Mouse (Mus musculus) ES-CJ7 (cell line): Measurements from ENCODE around the gene Chpf.

Source experiments
- DNase-seq: peaks from one replicate; pipeline ENCODE4 v3.0.0; 2011; ENCODE audit warnings: low read depth, low spot score

The Chpf gene

DNA sequence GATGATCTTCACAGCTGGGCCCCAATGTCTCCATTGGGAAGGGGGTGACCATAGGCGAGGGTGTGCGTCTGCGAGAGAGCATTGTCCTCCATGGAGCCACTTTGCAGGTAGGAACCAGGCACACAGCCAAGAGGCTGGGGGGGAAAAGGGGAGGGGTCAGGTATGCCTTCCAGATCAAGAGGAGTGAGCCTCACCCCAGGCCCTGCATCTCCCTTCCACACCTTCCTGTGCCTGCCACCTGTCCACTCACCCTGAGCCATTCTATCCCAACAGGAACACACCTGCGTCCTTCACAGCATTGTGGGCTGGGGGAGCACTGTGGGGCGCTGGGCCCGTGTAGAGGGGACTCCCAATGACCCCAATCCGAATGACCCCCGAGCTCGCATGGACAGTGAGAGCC, 36.9 kb downstream of the Chpf start:
- DNase-seq: no peak

DNA sequence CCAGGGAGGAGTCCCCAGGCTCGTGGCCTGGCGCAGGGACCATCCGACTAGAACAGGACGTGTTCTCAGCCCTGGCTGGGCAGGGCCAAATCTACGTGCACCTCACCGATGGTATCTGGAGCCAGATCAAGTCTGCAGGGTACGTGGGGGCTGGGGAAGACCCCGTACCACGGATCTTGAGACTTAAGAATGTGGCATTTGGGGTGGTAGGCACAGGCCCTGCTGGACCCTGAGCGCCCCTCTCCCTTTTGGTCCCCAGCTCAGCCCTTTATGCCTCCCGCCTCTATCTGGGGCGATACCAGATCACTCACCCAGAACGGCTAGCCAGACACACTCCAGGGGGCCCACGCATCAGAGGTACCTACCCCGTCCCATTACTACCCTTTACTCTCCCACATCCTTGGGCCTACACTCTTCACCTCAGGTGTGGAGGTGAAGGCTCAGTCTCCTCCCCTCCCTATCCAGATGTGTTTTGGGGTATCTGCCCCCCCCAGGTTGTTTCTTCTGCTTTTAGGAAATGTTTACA, 37.6 kb downstream of the Chpf start:
- no peak for DNase-seq

DNA sequence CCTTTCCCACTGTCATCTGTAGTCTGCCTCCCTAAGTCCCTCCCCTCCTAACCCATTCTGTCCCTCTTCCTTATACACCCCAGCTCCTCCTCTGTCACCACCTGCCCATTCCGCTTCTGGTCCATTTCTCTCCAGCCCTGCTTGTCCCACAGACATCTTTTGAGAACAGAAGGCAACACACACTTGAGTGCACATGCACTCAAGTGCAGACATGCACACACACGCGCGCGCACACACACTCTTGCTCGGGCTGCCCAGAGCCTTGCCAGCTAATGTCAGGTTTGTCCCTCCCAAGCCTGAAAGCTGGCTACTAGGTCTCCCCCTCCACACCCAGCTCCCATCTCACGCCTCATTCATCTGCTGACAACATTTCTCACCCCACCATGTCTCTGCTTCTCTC, 38.4 kb downstream of the Chpf start:
- no peak for DNase-seq

DNA sequence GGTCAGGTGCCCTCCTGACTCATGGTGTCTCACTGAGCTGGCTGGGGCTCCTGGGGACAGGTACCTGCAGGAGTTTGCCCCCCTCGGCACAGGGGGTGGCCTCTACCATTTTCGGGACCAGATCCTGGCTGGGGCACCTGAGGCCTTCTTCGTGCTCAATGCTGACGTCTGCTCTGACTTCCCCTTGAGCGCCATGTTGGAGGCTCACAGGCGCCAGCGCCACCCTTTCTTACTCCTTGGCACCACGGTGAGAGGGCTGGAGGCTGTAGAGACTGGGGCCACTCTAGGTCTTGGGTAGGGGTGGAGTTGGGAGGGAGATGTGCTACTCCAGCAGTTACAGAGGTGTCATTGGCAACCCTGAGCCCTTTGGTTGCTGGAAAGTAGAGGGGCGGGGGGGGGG, 40.3 kb downstream of the Chpf start:
- DNase-seq: no peak

DNA sequence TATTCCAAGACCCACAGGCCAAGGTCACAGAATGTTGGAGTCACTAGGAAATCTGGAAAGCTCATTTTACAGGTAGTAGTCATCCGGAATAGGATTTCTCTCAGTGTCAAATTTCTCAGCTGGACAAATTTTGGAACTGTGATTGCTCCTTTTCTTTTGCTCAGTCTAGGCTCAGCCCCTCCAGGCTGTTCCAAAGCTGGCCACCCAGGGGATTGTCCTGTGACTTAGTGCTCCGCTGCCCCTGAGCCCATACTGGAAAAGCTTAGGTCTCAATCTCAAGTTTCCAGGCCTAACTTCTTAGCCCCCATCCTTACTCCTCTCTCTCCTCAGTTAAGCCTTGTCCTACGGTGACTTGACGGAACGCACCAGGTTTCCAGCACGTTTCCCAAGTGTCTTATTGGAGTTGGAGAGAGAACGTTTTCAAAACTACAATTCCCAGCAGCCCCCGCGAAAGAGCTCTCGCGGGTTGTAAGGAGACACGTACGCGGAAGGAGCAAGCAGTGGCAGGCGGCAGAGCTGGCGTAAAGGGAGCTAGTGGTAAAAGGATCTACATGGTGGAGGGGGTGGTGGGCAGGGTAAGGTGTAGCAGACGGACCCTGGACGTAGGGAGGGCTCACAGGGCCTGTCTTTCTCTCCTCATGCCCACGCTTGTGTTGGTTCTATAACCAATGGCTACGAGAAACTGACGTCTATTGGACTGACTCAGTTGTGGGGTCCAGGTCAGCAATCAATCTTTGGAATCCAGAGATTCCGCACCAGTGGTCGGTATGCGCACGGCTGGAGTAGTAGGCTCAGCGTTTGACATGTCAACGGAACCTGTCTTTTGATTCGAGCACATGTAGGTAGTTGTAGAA, 43.4 kb downstream of the Chpf start, which contains the start of gene Gmppa:
Gmppa (plus strand) TSS at position 456 of the 854 bp plus-strand sequence.
- DNase-seq: peak; percentile 93

DNA sequence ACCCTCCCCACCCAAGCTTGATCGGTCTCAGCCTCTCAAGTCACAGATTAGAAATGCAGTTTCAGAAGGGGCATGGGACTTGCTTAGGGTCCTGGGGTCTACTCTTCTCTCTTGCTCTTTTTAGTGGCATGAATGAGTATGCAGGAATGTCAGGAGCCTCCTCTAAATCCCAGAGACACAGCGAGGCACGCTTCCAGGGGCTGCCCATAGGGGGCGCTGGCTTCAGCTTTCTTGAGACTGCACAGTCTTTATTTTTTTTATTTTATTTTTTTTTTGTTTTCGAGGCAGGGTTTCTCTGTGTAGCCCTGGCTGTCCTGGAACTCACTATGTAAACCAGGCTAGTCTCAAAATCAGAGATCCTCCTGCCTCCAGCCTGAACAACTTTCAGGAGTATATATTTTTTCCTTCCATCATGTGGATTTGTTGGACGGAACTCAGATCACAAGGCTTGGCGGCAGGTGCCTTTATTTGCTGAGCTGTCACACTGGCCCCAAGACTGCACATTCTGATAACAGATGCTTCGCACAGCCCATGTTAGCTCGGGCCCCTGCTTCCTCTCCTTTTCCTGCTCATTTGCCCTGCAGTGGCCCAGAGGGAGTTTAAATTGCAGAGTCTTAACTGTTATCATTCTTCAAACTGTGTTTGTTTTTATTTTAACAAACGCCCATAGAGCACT, 53.2 kb downstream of the Chpf start:
- DNase-seq: peak; percentile 91
